Comparison of ENCODE assay signal across 19 mouse cellular contexts in the genomic region with DNA sequence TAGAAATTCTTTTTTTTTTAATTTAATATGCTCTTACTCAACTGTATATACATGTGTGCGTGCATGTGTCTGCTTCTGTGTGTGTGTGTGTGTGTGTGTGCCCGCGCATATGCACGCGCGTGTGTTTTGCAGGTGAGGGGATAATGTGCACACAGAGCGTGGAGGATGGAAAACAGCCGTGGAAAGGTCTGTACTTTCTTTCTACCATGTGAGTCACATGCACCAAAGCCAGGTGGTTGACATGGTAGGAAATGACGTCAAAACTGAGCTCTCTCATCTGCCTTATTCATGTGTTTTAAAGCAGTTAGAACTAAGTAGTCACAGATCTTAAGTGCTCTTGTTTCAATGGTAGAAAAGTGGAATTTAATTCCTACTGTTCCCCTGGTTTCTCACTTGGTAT. TPM values are rescaled to one million over a fixed set of nuclear protein-coding genes. Genes with fewer than 3 reads are reported as not detected.
A peak's percentile ranks its signal among the peaks of the same experiment; 100 is the strongest.
DNase-seq lines count a peak whose midpoint lies in the region; ATAC-seq and TF ChIP-seq lines count a peak whose summit lies in the region.
"Had no signal": no experiment of that assay in that cellular context is flagged by ENCODE, and none has a peak within 500 bp of the region (broad histone marks: within the 10 kb centered on the region; RNA-seq: fewer than 3 reads in every experiment).

No protein-coding gene starts in this region.

- peak; percentile 29 for DNase-seq in embryonic facial prominence, embryonic 11.5 days (ENCODE audit: low spot score)
- DNase-seq in embryonic facial prominence, embryonic 10.5 days (ENCODE audit: low spot score) = no peak
- DNase-seq in CH12.LX (ENCODE audit: extremely low read depth) (peak; percentile 35), adipocyte (ENCODE audit: low spot score) (no peak)
- peak; percentile 16 for DNase-seq in forelimb bud, embryonic 11.5 days (ENCODE audit: low read depth, low spot score)
- no peak for DNase-seq in heart, postnatal 10 days
- no peak for DNase-seq in urinary bladder, adult 18-20 months (ENCODE audit: low spot score in 2 of 2)
- DNase-seq: cerebellum, adult 8-10 months; gastrocnemius, postnatal 10 days; heart, adult 18-20 months; left cerebral cortex, postnatal 4 days; lung, postnatal 10 days had no signal

- in situ Hi-C loops in CH12.LX (cut with MboI; ENCODE audit: low pct_ligation_motif_present, low pct_unique_long_range_greater_than_20kb, low sequenced_read_pairs) = no loop called here

- no peaks in the 10 kb centered on the region for H3K27me3 ChIP-seq in embryonic facial prominence, embryonic 11.5 days (ENCODE audit: control insufficient read depth, insufficient read depth, low read length)
- H3K27me3 ChIP-seq in embryonic facial prominence, embryonic 10.5 days (replicated peaks; ENCODE audit: low read depth, poor library complexity, severe bottlenecking) = no peaks in the 10 kb centered on the region
- no peaks in the 10 kb centered on the region for H3K27me3 ChIP-seq in CH12.LX (replicated peaks)
- no peaks in the 10 kb centered on the region for H3K27me3 ChIP-seq in stomach, embryonic 16.5 days (ENCODE audit: control insufficient read depth, insufficient read depth, low read length)
- H3K27me3 ChIP-seq: heart, embryonic 15.5 days; neural tube, embryonic 13.5 days; Patski had no signal

- no peak overlapping the region for H3K9ac ChIP-seq in embryonic facial prominence, embryonic 11.5 days (replicated peaks; ENCODE audit: low read length)
- no peak overlapping the region for H3K9ac ChIP-seq in CH12.LX (ENCODE audit: insufficient read depth, low read depth)
- no peak overlapping the region for H3K9ac ChIP-seq in stomach, embryonic 16.5 days (ENCODE audit: low read length)
- H3K9ac ChIP-seq: heart, embryonic 15.5 days; liver, embryonic 14.5 days; neural tube, embryonic 13.5 days had no signal

- TF ChIP-seq EP300 in CH12.LX (IDR thresholded peaks at IDR 0.05; ENCODE audit: low read length) = 0 out of 2 replicates have a peak, but pooled peaks have one; percentile 23

- TF ChIP-seq RAD21 in CH12.LX (IDR thresholded peaks at IDR 0.05; ENCODE audit: low read depth, low read length) = no peak

- peaks cover 9% of the 10 kb centered on the region for H3K36me3 ChIP-seq in embryonic facial prominence, embryonic 11.5 days (replicated peaks; ENCODE audit: control insufficient read depth, insufficient read depth, low read depth, low read length)
- peaks cover 79% of the 10 kb centered on the region for H3K36me3 ChIP-seq in embryonic facial prominence, embryonic 10.5 days (replicated peaks)
- H3K36me3 ChIP-seq in CH12.LX (replicated peaks in 1 of 2; ENCODE audit: control insufficient read depth in 1 of 2, insufficient read depth in 1 of 2, low read length in 1 of 2) = peaks cover 40 to 61% of the 10 kb centered on the region in 2 experiments
- peaks cover 15% of the 10 kb centered on the region for H3K36me3 ChIP-seq in stomach, embryonic 16.5 days (ENCODE audit: control insufficient read depth, insufficient read depth, low read length)

- H3K27ac ChIP-seq in embryonic facial prominence, embryonic 11.5 days (replicated peaks; ENCODE audit: low read depth, low read length) = no peak overlapping the region
- no peak overlapping the region for H3K27ac ChIP-seq in embryonic facial prominence, embryonic 10.5 days (replicated peaks)
- no peak overlapping the region for H3K27ac ChIP-seq in CH12.LX (ENCODE audit: insufficient read depth, low read depth)
- peak overlapping the region; percentile 39; the same call in 1 of the 2 replicates for H3K27ac ChIP-seq in stomach, embryonic 16.5 days (ENCODE audit: low read length)
- H3K27ac ChIP-seq: heart, embryonic 15.5 days; hindbrain, embryonic 10.5 days; liver, embryonic 14.5 days; neural tube, embryonic 13.5 days had no signal

- no peak overlapping the region for H3K4me3 ChIP-seq in embryonic facial prominence, embryonic 11.5 days (ENCODE audit: low read depth, low read length)
- no peak overlapping the region for H3K4me3 ChIP-seq in embryonic facial prominence, embryonic 10.5 days
- no peak overlapping the region for H3K4me3 ChIP-seq in CH12.LX (replicated peaks in 1 of 3; ENCODE audit: low read depth in 2 of 3, low read length in 2 of 3, poor library complexity in 1 of 3)
- H3K4me3 ChIP-seq in stomach, embryonic 16.5 days (replicated peaks; ENCODE audit: low read length) = no peak overlapping the region
- H3K4me3 ChIP-seq: heart, embryonic 15.5 days; hindbrain, embryonic 10.5 days; megakaryocyte, embryonic 14.5 days; neural tube, embryonic 13.5 days had no signal

- no peaks in the 10 kb centered on the region for H3K79me2 ChIP-seq in CH12.LX (replicated peaks; ENCODE audit: control insufficient read depth, extremely low read depth, insufficient read depth, poor library complexity, severe bottlenecking)

- dilution Hi-C loops in CH12.LX (cut with MboI; ENCODE audit: extremely low pct_ligation_motif_present, extremely low pct_unique_long_range_greater_than_20kb, low sequenced_read_pairs) = no loop called here

- TF ChIP-seq POLR2A in CH12.LX (IDR thresholded peaks at IDR 0.05; ENCODE audit: low read depth, low read length) = no peak

- ATAC-seq in embryonic facial prominence, embryonic 11.5 days (replicated peaks; ENCODE audit: insufficient number of reproducible peaks, low FRiP score, low TSS enrichment, low read depth) = no peak
- no peak for ATAC-seq in stomach, embryonic 16.5 days (ENCODE audit: insufficient read depth, low FRiP score)
- ATAC-seq: Patski had no signal

- peaks cover 3% of the 10 kb centered on the region; the same call in 1 of the 2 replicates for H3K4me1 ChIP-seq in embryonic facial prominence, embryonic 11.5 days (ENCODE audit: control insufficient read depth, insufficient read depth, low read length)
- peaks cover 31% of the 10 kb centered on the region for H3K4me1 ChIP-seq in embryonic facial prominence, embryonic 10.5 days
- peaks cover 16 to 32% of the 10 kb centered on the region in 2 experiments for H3K4me1 ChIP-seq in CH12.LX (ENCODE audit: control insufficient read depth in 1 of 2, insufficient read depth in 2 of 2)
- H3K4me1 ChIP-seq in stomach, embryonic 16.5 days (ENCODE audit: control insufficient read depth, insufficient read depth, low read length) = peaks cover 15% of the 10 kb centered on the region; the same call in 1 of the 2 replicates

- WGBS in embryonic facial prominence, embryonic 11.5 days = 82% methylated on average over 9 of the region's 9 CpGs
- 87% methylated on average over 9 of the region's 9 CpGs for whole genome bisulfite sequencing in embryonic facial prominence, embryonic 10.5 days
- WGBS in stomach, embryonic 16.5 days = 73% methylated on average over 9 of the region's 9 CpGs

- intact Hi-C loops in heart, postnatal 10 days (cut with DNase I) = no loop called here

- no peak for TF ChIP-seq CTCF in CH12.LX (conservative IDR thresholded peaks at IDR 0.05 in 1 of 2, IDR thresholded peaks at IDR 0.05 in 1 of 2; ENCODE audit: low read depth in 2 of 2, low read length in 2 of 2)

- no peaks in the 10 kb centered on the region for H3K9me3 ChIP-seq in embryonic facial prominence, embryonic 11.5 days (replicated peaks; ENCODE audit: control insufficient read depth, low read length)
- H3K9me3 ChIP-seq in embryonic facial prominence, embryonic 10.5 days = peaks cover 3% of the 10 kb centered on the region; the same call in 1 of the 2 replicates
- peaks cover 8% of the 10 kb centered on the region for H3K9me3 ChIP-seq in CH12.LX (replicated peaks; ENCODE audit: low read length)
- H3K9me3 ChIP-seq in stomach, embryonic 16.5 days (replicated peaks; ENCODE audit: control insufficient read depth, low read length) = no peaks in the 10 kb centered on the region
- H3K9me3 ChIP-seq: heart, embryonic 15.5 days; neural tube, embryonic 13.5 days had no signal

- H3K4me2 ChIP-seq in embryonic facial prominence, embryonic 11.5 days (ENCODE audit: low read depth, low read length) = no peak overlapping the region
- no peak overlapping the region for H3K4me2 ChIP-seq in CH12.LX (ENCODE audit: insufficient read depth, low read depth, poor library complexity, severe bottlenecking)
- H3K4me2 ChIP-seq in stomach, embryonic 16.5 days (ENCODE audit: low read depth, low read length) = no peak overlapping the region
- H3K4me2 ChIP-seq: heart, embryonic 15.5 days; neural tube, embryonic 13.5 days had no signal

TF ChIP-seq in CH12.LX, 34 proteins besides CTCF, POLR2A, EP300 and RAD21 (continues in another document):
- TF ChIP-seq MYC (IDR thresholded peaks at IDR 0.05; ENCODE audit: low read depth, low read length) (peak; percentile 94), BHLHE40 (IDR thresholded peaks at IDR 0.05; ENCODE audit: low read depth, low read length) (peak; percentile 94), USF1 (IDR thresholded peaks at IDR 0.05; ENCODE audit: low read depth, low read length) (no peak), USF2 (conservative IDR thresholded peaks at IDR 0.05; ENCODE audit: low read depth, low read length) (0 out of 2 replicates have a peak, but pooled peaks have one; percentile 22), IRF4 (IDR thresholded peaks at IDR 0.05; ENCODE audit: low read depth, low read length) (no peak), HCFC1 (IDR thresholded peaks at IDR 0.05; ENCODE audit: low read depth, low read length) (no peak), RCOR1 (conservative IDR thresholded peaks at IDR 0.05; ENCODE audit: low read depth, low read length) (no peak), ZC3H11A (IDR thresholded peaks at IDR 0.05; ENCODE audit: low read depth, low read length) (no peak), SMC3 (IDR thresholded peaks at IDR 0.05; ENCODE audit: low read depth, low read length) (no peak), PAX5 (IDR thresholded peaks at IDR 0.05; ENCODE audit: low read length) (no peak), MEF2A (IDR thresholded peaks at IDR 0.05; ENCODE audit: borderline replicate concordance, low read depth, low read length) (no peak), GABPA (IDR thresholded peaks at IDR 0.05; ENCODE audit: insufficient replicate concordance, low read depth, low read length) (no peak), ZMIZ1 (IDR thresholded peaks at IDR 0.05; ENCODE audit: low read depth, low read length) (no peak), MXI1 (IDR thresholded peaks at IDR 0.05; ENCODE audit: low read depth, low read length) (peak; percentile 78; the same call in 1 of the 2 replicates), ZNF384 (IDR thresholded peaks at IDR 0.05; ENCODE audit: low read depth, low read length) (no peak), MAZ (IDR thresholded peaks at IDR 0.05; ENCODE audit: low read depth, low read length) (no peak), CHD2 (IDR thresholded peaks at IDR 0.05; ENCODE audit: low read length) (no peak)

RNA-seq across cellular contexts. Expression of a gene that starts 49.4 kb away (rescaled TPM):
- polyA plus RNA-seq in embryonic facial prominence, embryonic 11.5 days (2014; fragmentation: Nextera tagmentation; extraction: Ambion mirVana) = 44.5 and 45.0 TPM in 2 replicates
- 153 and 164 TPM in 2 replicates for polyA plus RNA-seq in embryonic facial prominence, embryonic 10.5 days (2016; fragmentation: Nextera tagmentation; extraction: Ambion mirVana)
- total RNA-seq in CH12.LX (2012; rRNA removed) (51.6 and 52.5 TPM in 2 replicates), CH12.LX (2014; rRNA removed) (41.6 and 50.1 TPM in 2 replicates)
- polyA plus RNA-seq in CH12.LX (2012; ENCODE audit: insufficient read length, low read depth) = 251 and 277 TPM in 2 replicates
- 206 and 241 TPM in 2 replicates for polyA plus RNA-seq in stomach, embryonic 16.5 days (2015; fragmentation: Nextera tagmentation; extraction: Ambion mirVana)
- 10 to 100 TPM; 52.7 to 57.4 TPM for total RNA-seq in heart, postnatal 10 days (2021)

Comparison
In these comparisons a context has a peak if more than half of its experiments do, and no peak if none do; other contexts are left out.
1. DNase-seq: peak in embryonic facial prominence, embryonic 11.5 days (single experiment), CH12.LX (single experiment) and forelimb bud, embryonic 11.5 days (single experiment); none in embryonic facial prominence, embryonic 10.5 days (single experiment), heart, postnatal 10 days (0 of 2), urinary bladder, adult 18-20 months (0 of 2) and adipocyte (single experiment).